Mouse (Mus musculus): ENCODE data around the gene 2310003L06Rik.
A peak's percentile ranks its signal among the peaks of the same experiment; 100 is the strongest.

Gene 2310003L06Rik

DNA sequence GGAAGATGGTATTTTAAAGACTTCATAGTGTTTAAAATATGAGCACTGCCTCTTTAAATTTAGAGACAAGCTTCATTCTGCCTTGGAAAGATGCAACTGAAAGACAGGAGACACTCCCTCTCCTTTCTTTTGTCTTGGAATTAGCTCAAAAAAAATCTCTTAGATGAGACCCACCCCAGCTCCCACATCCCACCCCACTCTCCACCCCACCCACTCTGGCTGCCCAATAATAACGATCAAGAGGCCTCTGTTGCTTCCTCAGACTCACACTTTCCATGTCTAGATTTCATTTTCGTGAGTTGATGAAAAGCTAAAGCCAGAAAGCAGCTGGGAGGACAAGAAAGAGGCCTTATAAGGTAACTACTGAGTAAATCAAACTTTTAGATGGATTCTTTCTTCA lies at the start of gene 2310003L06Rik, which contains the start of gene Gm28434:
2310003L06Rik (plus strand) TSS at position 259 of the 400 bp plus-strand sequence.
Gm28434 (plus strand) TSS at position 317 of the 400 bp plus-strand sequence.
- no peak for DNase-seq

DNA sequence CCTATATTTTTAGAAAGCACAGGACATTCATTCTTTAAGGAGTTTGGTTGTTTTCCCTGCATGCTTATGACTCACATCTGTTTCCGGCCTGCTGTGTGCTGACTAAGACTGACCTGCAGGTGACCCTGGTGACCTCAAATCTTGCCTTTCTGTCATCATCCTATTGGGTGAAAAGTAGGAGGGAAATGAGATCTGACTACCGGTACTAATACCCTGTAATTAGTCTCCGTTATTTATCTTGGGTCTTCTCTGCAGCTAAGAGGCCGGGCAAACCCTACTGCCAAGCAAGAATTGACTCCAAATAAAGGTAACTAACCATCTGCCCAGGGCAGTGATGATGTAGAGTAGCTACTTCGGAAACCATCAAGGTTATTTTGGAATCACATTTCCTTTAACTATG lies 43.9 kb upstream of the 2310003L06Rik start, which contains the start of gene Csn3:
Csn3 (plus strand) TSS at position 208 of the 400 bp plus-strand sequence.
- DNase-seq: peak; percentile 59

DNA sequence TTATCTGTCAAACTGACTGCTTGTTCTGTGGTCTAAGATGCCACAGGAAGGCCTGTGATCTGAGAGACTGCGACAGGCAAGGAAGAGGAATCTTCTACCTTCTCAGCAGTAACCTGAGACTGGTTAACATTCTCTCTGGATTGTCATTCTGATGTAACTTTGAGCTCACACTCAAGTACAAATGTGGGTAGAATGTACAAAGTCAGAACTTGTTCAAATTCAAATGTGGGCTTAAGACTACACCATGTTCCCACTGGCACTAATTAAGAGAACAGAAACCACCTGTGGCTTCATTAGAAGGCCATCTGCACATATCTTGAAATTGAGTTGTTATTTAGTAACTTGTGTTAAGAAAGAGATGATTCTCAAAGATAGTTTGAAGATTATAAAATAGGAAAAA lies 37.7 kb upstream of the 2310003L06Rik start:
- no peak for DNase-seq

DNA sequence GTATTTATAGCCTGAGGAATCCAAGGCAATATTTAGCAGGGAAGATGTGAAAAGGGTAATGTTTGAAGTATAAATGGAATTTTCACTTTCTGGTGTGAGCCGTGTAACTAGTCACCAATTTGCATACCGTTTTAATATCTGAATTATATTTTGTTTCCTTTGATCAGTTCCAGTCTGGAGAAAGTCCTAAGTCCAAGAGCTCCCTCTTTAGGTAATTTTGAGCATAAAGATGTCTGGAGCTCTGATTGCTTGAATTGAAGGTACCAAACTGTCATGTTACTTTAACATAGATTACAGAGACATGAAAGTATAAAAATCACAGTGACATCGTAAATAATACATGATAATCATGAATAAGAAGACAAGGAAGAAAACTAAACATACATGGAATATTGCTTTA lies 28.5 kb upstream of the 2310003L06Rik start:
- DNase-seq: peak; percentile 19

DNA sequence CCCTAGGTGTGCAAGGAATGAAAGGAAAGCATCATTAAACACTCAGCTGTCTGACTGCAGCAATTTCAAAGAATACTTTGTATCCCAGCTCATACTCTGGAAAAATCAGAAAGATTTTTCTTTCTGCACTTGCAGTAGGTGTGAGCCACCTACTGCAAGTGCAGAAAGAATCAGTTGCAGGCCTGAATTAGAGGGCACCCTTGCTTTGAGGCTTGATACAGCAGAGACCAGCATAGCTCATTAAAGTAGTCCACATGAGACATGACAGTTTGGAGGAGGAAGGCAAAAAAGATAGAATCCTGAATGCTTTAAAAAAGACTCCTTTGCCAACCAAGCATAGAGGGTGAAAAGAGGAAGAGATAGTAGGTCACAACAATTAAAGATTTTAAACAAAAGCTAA lies 26.7 kb upstream of the 2310003L06Rik start:
- no peak for DNase-seq

DNA sequence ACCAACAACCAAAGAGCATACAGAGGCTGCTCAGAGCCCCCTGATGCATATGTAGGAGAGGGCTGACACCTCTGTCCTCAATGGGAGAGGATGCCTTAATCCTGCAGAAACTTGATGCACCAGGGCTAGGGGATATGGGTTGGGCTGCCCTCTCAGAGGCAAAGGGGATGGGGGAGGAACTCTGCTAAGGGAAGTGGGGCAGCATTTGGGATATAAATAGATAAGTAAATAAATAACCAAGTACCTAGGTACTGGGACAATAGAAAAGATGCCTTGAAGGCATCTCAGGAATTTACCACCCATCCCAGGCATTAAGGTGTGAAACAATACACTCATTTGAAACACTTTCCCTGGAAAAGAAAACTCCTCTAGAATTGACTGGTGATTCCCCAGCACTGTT lies 17.4 kb upstream of the 2310003L06Rik start:
- DNase-seq: no peak

DNA sequence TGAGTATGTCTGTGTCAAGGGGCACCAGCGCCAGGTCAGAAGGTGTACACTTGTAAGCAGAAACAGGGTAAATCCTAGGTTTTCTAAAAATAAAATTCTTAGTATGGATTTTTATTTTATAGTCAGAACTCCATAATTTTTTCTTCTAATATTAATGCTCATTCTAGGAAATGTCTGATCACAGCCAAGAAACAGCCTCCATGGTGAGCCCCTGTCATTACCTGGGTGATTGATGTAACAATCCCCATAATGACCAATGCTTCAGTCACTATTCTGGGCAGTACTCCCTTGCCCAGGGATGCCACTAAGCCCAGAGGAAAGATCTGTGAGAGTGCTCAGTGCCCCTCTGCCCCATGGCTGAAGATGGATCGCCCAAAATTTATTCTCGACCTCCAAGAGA lies 9.9 kb downstream of the 2310003L06Rik start, which contains the start of gene Cabs1:
Cabs1 (plus strand) TSS at position 301 of the 400 bp plus-strand sequence.
- no peak for DNase-seq

DNA sequence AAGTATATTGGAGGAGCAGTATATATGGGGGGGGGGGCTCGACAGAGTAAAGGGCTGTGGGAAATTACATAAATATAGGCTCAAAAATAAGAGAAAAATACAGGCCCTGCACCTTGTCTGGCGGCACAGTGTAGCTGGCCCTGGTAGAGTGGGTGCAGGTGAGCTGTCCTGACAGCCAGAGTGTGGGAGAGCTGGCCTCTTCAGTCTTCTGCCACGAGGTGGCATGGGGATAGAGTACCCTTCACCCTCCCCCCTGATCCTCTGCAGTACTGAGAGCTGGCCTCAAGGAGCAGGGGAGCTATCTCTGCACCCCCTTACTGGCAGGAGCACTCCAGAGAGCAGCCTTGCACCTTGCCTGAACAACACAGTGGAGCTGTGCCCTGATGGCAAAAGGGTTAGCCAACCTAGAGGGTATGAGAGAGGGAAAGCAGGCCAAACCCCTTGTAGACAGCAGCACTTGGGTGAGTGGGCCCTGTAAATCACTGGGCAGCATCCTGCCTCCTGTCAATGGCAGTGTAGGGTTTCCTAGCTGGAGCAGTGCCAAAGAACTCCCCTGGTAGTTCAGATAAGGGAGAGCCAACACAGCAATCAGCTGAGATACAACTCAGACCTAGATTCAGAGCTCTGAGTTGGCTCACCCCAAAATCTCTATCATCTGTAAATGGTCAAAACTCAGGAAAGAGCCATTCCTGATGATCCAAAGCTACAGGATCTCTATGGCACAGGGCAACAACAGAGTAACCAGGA lies 13.4 kb downstream of the 2310003L06Rik start:
- DNase-seq: no peak

DNA sequence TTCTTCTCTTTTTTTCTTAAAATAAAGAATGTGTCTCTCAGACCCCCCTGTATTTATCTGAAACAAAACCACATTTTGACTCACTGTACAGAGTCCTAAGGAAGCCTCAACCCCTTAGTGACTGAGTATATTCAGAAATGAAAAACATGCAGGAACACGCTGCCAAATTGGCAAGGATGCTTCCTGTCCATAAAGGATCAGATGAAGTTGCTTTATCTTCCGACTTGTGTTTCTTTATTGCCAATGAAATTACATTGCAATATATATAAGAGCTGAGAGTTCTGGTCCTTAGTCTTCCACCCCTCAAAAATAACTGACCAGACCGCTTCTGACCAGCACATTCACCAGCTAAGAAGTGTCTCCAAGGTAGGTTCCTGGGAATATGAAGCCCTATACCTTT lies 33.0 kb downstream of the 2310003L06Rik start, which contains the start of gene Smr3a:
Smr3a (plus strand) TSS at position 301 of the 400 bp plus-strand sequence.
- DNase-seq: no peak

DNA sequence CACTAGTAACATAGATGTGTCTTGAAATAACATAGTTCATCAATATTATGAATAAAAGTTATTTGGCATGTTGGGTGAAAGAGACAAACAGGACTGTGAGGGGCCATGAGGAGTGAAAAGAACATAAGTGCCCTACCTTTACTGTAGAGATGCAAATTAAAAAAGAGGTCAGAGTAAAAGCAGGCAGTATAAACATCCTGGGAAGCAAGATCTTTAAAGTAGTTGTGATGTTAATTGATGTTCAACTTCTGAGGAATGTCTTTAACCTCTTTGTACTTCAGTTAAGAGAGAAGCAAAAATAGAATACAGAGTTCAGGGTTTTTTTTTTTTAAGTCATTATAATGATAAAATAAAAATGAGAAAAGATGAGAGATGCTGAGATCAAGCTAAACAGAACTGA lies 36.0 kb downstream of the 2310003L06Rik start:
- no peak for DNase-seq
